Mouse (Mus musculus) hindbrain, embryonic 16.5 days (tissue): ENCODE measurements around the gene Asap2. TPM values are rescaled to one million over a fixed set of nuclear protein-coding genes. Genes with fewer than 3 reads are reported as not detected.

Experiments
- ATAC-seq: fragments of 200-750 bp; cut with Nextera tagmentation; 2 replicates; pipeline ENCODE4 v1.8.0; 2017; ENCODE audit warnings: moderate TSS enrichment, moderate library complexity
- H3K27ac ChIP-seq: fragments of 300-500 bp; sonication (generic); 2 replicates; pipeline ENCODE4 v1.5.1; 2014; ENCODE audit warnings: low read depth, mild to moderate bottlenecking, control low read depth, low read length, moderate library complexity
- H3K27me3 ChIP-seq: fragments of 300-500 bp; sonication (generic); replicated peaks from 2 replicates; pipeline ENCODE4 v1.6.1; 2014; ENCODE audit warnings: low read length; ENCODE audit not compliant: control insufficient read depth, insufficient read depth
- H3K36me3 ChIP-seq: fragments of 300-500 bp; sonication (generic); 2 replicates; pipeline ENCODE4 v1.6.1; 2014; ENCODE audit warnings: mild to moderate bottlenecking, low read length, moderate library complexity, mixed read lengths; ENCODE audit not compliant: control insufficient read depth, insufficient read depth
- H3K4me1 ChIP-seq: fragments of 300-500 bp; sonication (generic); 2 replicates; pipeline ENCODE4 v1.6.1; 2014; ENCODE audit warnings: low read depth, low read length; ENCODE audit not compliant: control insufficient read depth, insufficient read depth
- H3K4me2 ChIP-seq: fragments of 300-500 bp; sonication (generic); 2 replicates; pipeline ENCODE4 v1.6.1; 2014; ENCODE audit warnings: mild to moderate bottlenecking, low read length, control low read depth, moderate library complexity
- H3K4me3 ChIP-seq: fragments of 300-500 bp; sonication (generic); 2 replicates; pipeline ENCODE4 v1.5.1; 2014; ENCODE audit warnings: mild to moderate bottlenecking, low read length, control low read depth, moderate library complexity
- H3K9ac ChIP-seq: fragments of 300-500 bp; sonication (generic); 2 replicates; pipeline ENCODE4 v1.6.1; 2014; ENCODE audit warnings: low read depth, mild to moderate bottlenecking, control low read depth, low read length, moderate library complexity
- H3K9me3 ChIP-seq: fragments of 300-500 bp; sonication (generic); 2 replicates; pipeline ENCODE4 v1.6.1; 2014; ENCODE audit warnings: mild to moderate bottlenecking, low read length, moderate library complexity; ENCODE audit not compliant: control insufficient read depth
- WGBS: fragments of 180-500 bp; shearing (Covaris S2); extraction: QIAGEN DNeasy Blood & Tissue Kit; methylation state at CpG from one replicate; pipeline ENCODE4 v1.1.7; 2014; 5-methylcytosine and 5-hydroxymethylcytosine counted together
- polyA plus RNA-seq: library from polyadenylated mRNA; unstranded; fragments of >200 nt; fragmentation: Nextera tagmentation; extraction: Ambion mirVana; gene quantifications from 2 replicates; pipeline ENCODE4 v1.2.1, GENCODE M21; 2015

Gene Asap2
- polyA plus RNA-seq, 1 experiment from 2014 or later = 10.2 TPM

DNA sequence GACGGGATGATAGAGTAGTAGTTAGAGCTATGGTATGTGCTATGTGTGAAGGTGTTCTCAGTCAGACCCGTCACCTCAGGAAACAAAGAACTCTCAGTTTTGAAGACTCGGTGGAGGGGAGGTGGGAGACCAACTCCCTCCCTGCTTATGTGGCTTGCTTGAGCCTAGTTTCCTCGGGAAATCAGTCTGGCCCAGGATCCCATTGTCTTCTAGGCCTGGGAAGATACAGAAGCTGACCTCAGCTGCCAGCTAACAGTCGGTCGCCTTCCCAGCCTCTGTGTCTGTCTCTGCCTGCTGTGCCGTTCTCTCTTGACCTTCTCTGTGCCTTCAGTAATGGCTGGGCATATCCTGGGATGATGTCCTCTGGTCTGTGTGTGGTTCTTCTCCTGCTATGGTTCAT is 169.0 kb downstream of the Asap2 start:
- no peak overlapping the region for H3K27ac ChIP-seq
- H3K4me1 ChIP-seq = peaks cover 14% of the 10 kb centered on the region
- H3K36me3 ChIP-seq = no peaks in the 10 kb centered on the region
- H3K4me3 ChIP-seq = no peak overlapping the region
- ATAC-seq = 0 out of 2 replicates have a peak, but pooled peaks have one; percentile 3
- H3K27me3 ChIP-seq = no peaks in the 10 kb centered on the region
- no peaks in the 10 kb centered on the region for H3K9me3 ChIP-seq
- no peak overlapping the region for H3K4me2 ChIP-seq
- WGBS = 54% methylated on average over 7 of the region's 7 CpGs
- no peak overlapping the region for H3K9ac ChIP-seq

DNA sequence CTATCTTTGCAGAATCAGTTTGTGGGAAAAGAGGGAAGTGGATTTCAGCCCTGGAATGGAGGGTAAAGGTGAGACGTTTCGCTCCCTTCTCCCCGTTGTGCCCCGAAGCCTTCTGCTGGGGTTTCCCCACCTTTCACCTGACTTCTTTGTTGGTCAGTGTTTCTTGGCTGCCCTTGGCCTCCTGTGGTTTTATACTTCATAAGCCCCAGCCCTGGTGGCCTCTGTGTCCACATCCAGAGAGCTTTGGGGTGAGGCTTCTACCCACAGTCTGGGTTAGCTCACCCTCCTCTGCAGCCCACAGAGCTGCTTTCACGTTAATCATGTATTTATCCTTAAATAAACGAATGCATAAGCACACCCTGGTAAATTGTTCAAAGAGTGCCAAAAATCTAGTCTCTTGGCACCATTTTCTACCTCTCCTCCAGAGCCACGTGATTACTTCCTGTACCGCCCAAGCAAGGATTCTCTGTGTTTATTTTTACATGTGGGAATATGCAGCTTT is 170.1 kb downstream of the Asap2 start:
- WGBS = 67% methylated on average over 8 of the region's 8 CpGs
- peaks cover 14% of the 10 kb centered on the region for H3K4me1 ChIP-seq
- 0 out of 2 replicates have a peak overlapping the region, but pooled peaks have one; percentile 49 for H3K27ac ChIP-seq
- H3K4me2 ChIP-seq = no peak overlapping the region
- H3K4me3 ChIP-seq = no peak overlapping the region
- ATAC-seq = no peak
- no peaks in the 10 kb centered on the region for H3K9me3 ChIP-seq
- H3K9ac ChIP-seq = no peak overlapping the region
- H3K27me3 ChIP-seq = no peaks in the 10 kb centered on the region
- H3K36me3 ChIP-seq = no peaks in the 10 kb centered on the region

DNA sequence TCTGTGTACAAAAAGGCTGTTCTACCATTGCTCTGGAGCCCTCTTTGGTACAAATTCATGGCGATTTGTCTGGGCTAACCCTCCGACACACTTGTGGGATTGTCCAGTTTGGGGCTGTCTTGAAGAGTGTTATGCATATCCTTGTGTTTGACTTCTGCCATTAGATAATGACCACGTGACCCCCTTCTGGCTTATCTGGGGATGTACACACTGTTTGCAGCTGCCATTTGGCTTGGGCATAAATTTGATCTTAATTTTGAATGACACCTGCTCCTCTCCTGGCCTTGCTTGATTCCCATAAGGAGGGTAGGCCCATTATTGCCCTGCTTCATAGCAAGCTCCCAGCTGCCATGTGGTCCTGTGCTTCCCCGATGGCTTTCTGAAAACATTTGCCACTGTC is 171.6 kb downstream of the Asap2 start:
- H3K36me3 ChIP-seq = no peaks in the 10 kb centered on the region
- no peak for ATAC-seq
- H3K4me1 ChIP-seq = peaks cover 14% of the 10 kb centered on the region
- 89% methylated on average over 4 of the region's 4 CpGs for WGBS
- H3K9me3 ChIP-seq = no peaks in the 10 kb centered on the region
- no peak overlapping the region for H3K27ac ChIP-seq
- no peaks in the 10 kb centered on the region for H3K27me3 ChIP-seq
- no peak overlapping the region for H3K9ac ChIP-seq
- no peak overlapping the region for H3K4me3 ChIP-seq
- no peak overlapping the region for H3K4me2 ChIP-seq

DNA sequence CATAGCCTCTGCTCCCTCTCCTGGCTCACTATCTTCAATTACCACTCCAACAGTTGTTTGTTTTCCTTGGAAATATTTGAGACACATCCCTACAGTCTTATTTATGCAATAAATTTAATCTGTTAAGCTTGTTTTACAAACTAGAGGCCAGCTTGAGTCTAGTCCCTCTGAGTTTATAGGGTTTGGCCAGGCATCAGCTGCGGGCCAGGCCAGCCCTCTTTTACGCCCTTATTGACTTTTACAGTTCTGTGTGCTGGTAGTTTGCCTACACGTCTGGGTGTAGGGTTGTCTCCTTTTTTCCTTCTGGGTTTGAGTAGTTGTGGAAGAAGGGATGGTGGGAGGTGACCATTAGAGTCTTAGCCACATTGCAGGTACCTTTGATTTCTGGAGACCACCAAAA is 173.4 kb downstream of the Asap2 start:
- 80% methylated on average over 3 of the region's 3 CpGs for WGBS
- H3K4me2 ChIP-seq = no peak overlapping the region
- no peak overlapping the region for H3K4me3 ChIP-seq
- H3K9ac ChIP-seq = no peak overlapping the region
- no peak overlapping the region for H3K27ac ChIP-seq
- H3K4me1 ChIP-seq = peaks cover 17% of the 10 kb centered on the region
- H3K27me3 ChIP-seq = no peaks in the 10 kb centered on the region
- H3K36me3 ChIP-seq = no peaks in the 10 kb centered on the region
- H3K9me3 ChIP-seq = no peaks in the 10 kb centered on the region
- ATAC-seq = no peak

DNA sequence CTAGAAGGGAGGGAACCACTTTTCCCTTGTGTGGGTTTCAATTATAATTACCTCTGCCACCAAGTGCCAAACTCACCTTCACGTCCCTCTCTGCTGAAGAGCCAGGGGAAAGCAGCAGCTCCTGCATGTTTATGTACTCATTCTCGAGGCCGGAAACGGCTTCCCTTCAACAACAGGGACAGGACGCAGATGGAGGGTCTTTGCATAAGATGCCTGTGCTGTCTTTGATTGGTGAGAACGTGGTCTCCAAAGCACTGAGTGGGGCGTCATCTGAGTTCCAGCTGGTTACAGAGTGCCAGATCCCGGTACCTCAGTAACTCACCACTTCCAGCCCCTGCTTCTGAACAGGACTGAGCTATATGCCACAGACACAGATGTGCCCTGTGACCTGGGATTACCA is 174.0 kb downstream of the Asap2 start:
- Histone ChIP-seq H3K4me2 (no peak overlapping the region), H3K9me3 (no peaks in the 10 kb centered on the region), H3K4me1 (peaks cover 17% of the 10 kb centered on the region), H3K36me3 (0 out of 2 replicates have a peak, but pooled peaks cover under 1% of the 10 kb centered on the region), H3K9ac (no peak overlapping the region), H3K27me3 (no peaks in the 10 kb centered on the region), H3K4me3 (no peak overlapping the region), H3K27ac (no peak overlapping the region; the same call in 1 of the 2 replicates)
- 70% methylated on average over 8 of the region's 8 CpGs for WGBS
- no peak for ATAC-seq

DNA sequence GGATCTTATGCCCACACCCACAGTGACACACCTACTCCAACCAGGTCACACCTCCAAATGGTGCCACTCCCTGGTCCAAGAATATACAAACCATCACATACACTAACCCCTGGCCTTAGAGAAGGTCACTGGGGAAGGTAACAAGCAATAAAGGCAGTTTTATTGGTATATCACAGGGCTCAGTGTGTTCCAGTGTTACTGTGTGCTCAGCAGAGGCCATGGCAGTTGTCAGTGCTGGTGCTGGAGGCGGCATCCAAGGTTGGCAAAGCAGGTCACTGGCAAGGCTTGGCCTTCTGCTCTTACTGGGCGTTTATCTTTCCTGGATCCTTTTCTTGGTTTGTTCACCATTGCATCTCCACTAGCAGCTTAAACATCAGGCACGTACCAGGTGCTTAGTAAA is 174.9 kb downstream of the Asap2 start:
- 92% methylated on average over 3 of the region's 3 CpGs for WGBS
- Histone ChIP-seq H3K27me3 (no peaks in the 10 kb centered on the region), H3K4me1 (peaks cover 8% of the 10 kb centered on the region), H3K9ac (no peak overlapping the region), H3K4me3 (no peak overlapping the region), H3K27ac (no peak overlapping the region), H3K9me3 (no peaks in the 10 kb centered on the region), H3K36me3 (0 out of 2 replicates have a peak, but pooled peaks cover 2% of the 10 kb centered on the region), H3K4me2 (no peak overlapping the region)
- ATAC-seq = no peak

DNA sequence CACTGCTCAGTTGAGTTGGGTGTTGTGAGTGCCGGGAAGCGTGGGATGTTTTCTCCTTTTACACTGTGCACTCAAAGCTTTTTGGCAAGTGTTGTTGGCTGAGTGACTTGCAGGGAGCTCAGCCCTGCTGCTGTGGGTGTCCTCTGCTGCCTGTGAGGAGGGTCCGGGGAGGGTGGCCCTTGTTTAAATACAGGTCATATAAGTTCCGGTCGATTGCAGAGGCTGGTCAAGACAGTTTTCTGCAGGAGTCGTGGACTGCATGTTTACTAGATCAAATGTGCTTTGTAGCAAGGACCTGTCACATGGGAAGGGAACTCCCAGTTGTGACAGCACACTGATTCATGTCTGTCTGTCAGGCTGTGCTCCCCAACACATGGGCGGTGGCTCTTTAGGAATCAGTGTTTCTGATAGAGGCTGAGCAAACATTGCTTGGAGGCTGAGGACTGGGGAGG is 175.7 kb downstream of the Asap2 start:
- 72% methylated on average over 7 of the region's 7 CpGs for WGBS
- no peak overlapping the region for H3K27ac ChIP-seq
- no peak overlapping the region for H3K4me3 ChIP-seq
- no peaks in the 10 kb centered on the region for H3K27me3 ChIP-seq
- ATAC-seq = 0 out of 2 replicates have a peak, but pooled peaks have one; percentile 8
- H3K9ac ChIP-seq = no peak overlapping the region
- 0 out of 2 replicates have a peak, but pooled peaks cover 2% of the 10 kb centered on the region for H3K36me3 ChIP-seq
- H3K9me3 ChIP-seq = no peaks in the 10 kb centered on the region
- H3K4me1 ChIP-seq = peaks cover 3% of the 10 kb centered on the region; the same call in 1 of the 2 replicates
- H3K4me2 ChIP-seq = no peak overlapping the region

DNA sequence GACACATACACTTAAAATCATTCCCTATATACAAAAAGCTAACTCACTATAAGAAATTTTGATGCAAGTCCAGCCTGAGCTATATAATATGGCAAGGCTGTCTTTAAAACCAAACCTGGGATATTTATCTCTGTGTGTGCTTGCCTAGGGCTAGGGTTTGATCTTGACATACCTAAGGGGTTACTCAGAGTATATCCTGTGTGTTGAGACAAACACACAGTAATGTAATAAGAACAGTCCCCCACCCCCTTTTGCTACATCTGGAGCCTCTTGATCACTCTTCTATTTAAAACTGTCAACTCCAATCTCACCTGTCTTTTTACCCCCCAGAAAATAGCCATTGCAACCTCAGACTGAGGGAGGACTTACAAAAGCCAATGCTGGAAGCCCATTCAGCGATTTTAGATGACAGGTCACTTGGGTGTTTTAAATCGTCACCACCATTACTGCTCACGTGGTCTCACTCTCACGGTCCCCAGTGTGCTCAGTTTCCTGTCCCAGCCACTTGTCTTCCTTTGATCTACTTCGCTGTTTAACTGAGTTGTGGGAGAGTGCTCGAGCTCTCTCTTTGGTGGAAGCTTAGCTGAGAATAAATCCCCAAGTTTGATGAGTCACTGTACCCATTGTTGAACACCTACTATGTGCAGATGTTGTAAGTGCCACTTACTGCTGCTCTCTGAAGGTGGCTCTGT is 176.8 kb downstream of the Asap2 start:
- Histone ChIP-seq H3K4me1 (peaks cover 3% of the 10 kb centered on the region; the same call in 1 of the 2 replicates), H3K9me3 (no peaks in the 10 kb centered on the region), H3K9ac (no peak overlapping the region), H3K4me3 (no peak overlapping the region), H3K4me2 (no peak overlapping the region), H3K27me3 (no peaks in the 10 kb centered on the region), H3K36me3 (0 out of 2 replicates have a peak, but pooled peaks cover 2% of the 10 kb centered on the region), H3K27ac (no peak overlapping the region)
- WGBS = 53% methylated on average over 6 of the region's 6 CpGs
- no peak for ATAC-seq

DNA sequence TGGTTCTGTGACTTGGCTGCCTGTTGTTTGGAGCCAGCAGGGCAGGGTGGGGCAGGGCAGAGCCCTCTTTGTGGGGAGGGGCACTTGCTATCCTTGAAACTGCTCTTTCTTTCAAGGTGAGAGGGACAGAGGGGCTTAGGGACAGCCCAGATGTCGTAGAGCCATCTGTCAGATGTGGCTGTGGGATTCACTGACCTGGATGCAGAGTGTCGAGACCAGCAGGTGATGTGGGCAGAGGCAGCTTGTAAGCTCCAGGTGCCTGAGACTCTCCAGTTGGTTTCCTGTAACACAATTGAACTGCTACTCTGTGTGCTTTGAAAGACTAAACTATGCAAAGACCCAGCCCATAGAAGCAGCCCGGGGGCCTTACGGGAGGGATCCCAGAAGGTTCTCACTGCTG is 177.5 kb downstream of the Asap2 start:
- H3K9me3 ChIP-seq = no peaks in the 10 kb centered on the region
- H3K4me1 ChIP-seq = peaks cover 3% of the 10 kb centered on the region; the same call in 1 of the 2 replicates
- no peak overlapping the region for H3K27ac ChIP-seq
- no peak overlapping the region for H3K4me3 ChIP-seq
- 79% methylated on average over 4 of the region's 4 CpGs for WGBS
- 0 out of 2 replicates have a peak, but pooled peaks cover 2% of the 10 kb centered on the region for H3K36me3 ChIP-seq
- no peak overlapping the region for H3K9ac ChIP-seq
- no peak overlapping the region for H3K4me2 ChIP-seq
- no peaks in the 10 kb centered on the region for H3K27me3 ChIP-seq
- ATAC-seq = no peak
